Mouse (Mus musculus) limb, embryonic 13.5 days (tissue): ENCODE results near the gene Lurap1. TPM values are rescaled to one million over a fixed set of nuclear protein-coding genes. Genes with fewer than 3 reads are reported as not detected.

Source experiments
- ATAC-seq: fragments of 200-750 bp; cut with Nextera tagmentation; 2 replicates; pipeline ENCODE4 v1.8.0; 2017; ENCODE audit warnings: low read depth, moderate number of reproducible peaks, moderate TSS enrichment; ENCODE audit not compliant: low FRiP score
- H3K27ac ChIP-seq: fragments of 300-500 bp; sonication (generic); 2 replicates; pipeline ENCODE4 v1.5.1; 2015; ENCODE audit warnings: inconsistent platforms, mild to moderate bottlenecking, moderate library complexity
- H3K27me3 ChIP-seq: fragments of 300-500 bp; sonication (generic); 2 replicates; pipeline ENCODE4 v1.6.1; 2015; ENCODE audit warnings: mild to moderate bottlenecking, inconsistent platforms
- H3K36me3 ChIP-seq: fragments of 300-500 bp; sonication (generic); 2 replicates; pipeline ENCODE4 v1.6.1; 2015; ENCODE audit warnings: inconsistent platforms, mild to moderate bottlenecking, moderate library complexity
- H3K4me1 ChIP-seq: fragments of 300-500 bp; sonication (generic); 2 replicates; pipeline ENCODE4 v1.6.1; 2015; ENCODE audit warnings: inconsistent platforms
- H3K4me2 ChIP-seq: fragments of 300-500 bp; sonication (generic); replicated peaks from 2 replicates; pipeline ENCODE4 v1.6.1; 2015; ENCODE audit warnings: inconsistent platforms, mild to moderate bottlenecking, moderate library complexity
- H3K4me3 ChIP-seq: fragments of 300-500 bp; sonication (generic); 2 replicates; pipeline ENCODE4 v1.5.1; 2015; ENCODE audit warnings: moderate library complexity, mild to moderate bottlenecking, inconsistent platforms
- H3K9ac ChIP-seq: fragments of 300-500 bp; sonication (generic); 2 replicates; pipeline ENCODE4 v1.6.1; 2015; ENCODE audit warnings: mild to moderate bottlenecking, inconsistent platforms
- H3K9me3 ChIP-seq: fragments of 300-500 bp; sonication (generic); 2 replicates; pipeline ENCODE4 v1.6.1; 2016; ENCODE audit warnings: inconsistent platforms
- WGBS: fragments of 180-500 bp; shearing (Covaris S2); methylation state at CpG from one replicate; pipeline ENCODE4 v1.1.7; 2015; 5-methylcytosine and 5-hydroxymethylcytosine counted together
- polyA plus RNA-seq: library from polyadenylated mRNA; unstranded; fragments of >200 nt; fragmentation: Nextera tagmentation; extraction: Ambion mirVana; gene quantifications from 2 replicates; pipeline ENCODE4 v1.2.1, GENCODE M21; 2015

The Lurap1 gene
- 2.3 and 2.6 TPM in 2 replicates for polyA plus RNA-seq

- peaks cover 14% of the 10 kb centered on the region for H3K4me1 ChIP-seq
- no peak for ATAC-seq
- H3K4me3 ChIP-seq = peak within 1 kb of the TSS; percentile 77
- H3K9me3 ChIP-seq = no peaks in the 10 kb centered on the region
- peaks cover 48% of the 10 kb centered on the region for H3K36me3 ChIP-seq
- WGBS = 73% methylated on average over 6 of the region's 6 CpGs
- peak within 1 kb of the TSS; percentile 88 for H3K4me2 ChIP-seq
- H3K27me3 ChIP-seq = no peaks in the 10 kb centered on the region
- peak within 1 kb of the TSS; percentile 94 for H3K9ac ChIP-seq
- peak within 1 kb of the TSS; percentile 84 for H3K27ac ChIP-seq
Observed at GRCm38 (mm10) chr4:116151238-116151637, at the start of gene Lurap1. Gene Lurap1, minus strand, starts transcription at chr4:116151338.

DNA sequence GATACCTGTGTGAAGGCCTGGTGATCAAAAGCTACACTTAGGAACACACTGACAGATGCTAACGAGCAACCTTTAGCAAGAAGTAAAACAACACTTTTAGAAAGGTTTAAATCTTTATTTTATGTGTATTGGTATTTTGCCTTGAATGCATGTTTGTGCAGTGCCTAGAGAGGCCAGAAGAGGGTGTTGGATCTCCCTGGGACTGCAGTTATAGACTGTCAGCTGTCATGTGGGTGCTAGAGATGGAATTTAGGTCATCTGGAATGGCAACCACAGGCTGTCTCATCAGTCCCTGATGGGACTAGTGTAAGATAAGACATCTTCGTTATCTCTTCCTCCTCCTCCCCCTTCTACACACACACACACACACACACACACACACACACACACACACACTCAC lies 47.3 kb upstream of the Lurap1 start:
- H3K4me3 ChIP-seq = no peak overlapping the region
- WGBS = 83% methylated on average over 2 of the region's 2 CpGs
- no peak overlapping the region for H3K4me2 ChIP-seq
- H3K27me3 ChIP-seq = no peaks in the 10 kb centered on the region
- H3K9me3 ChIP-seq = no peaks in the 10 kb centered on the region
- no peak overlapping the region for H3K27ac ChIP-seq
- no peaks in the 10 kb centered on the region for H3K36me3 ChIP-seq
- no peak for ATAC-seq
- H3K4me1 ChIP-seq = no peaks in the 10 kb centered on the region
- H3K9ac ChIP-seq = no peak overlapping the region

DNA sequence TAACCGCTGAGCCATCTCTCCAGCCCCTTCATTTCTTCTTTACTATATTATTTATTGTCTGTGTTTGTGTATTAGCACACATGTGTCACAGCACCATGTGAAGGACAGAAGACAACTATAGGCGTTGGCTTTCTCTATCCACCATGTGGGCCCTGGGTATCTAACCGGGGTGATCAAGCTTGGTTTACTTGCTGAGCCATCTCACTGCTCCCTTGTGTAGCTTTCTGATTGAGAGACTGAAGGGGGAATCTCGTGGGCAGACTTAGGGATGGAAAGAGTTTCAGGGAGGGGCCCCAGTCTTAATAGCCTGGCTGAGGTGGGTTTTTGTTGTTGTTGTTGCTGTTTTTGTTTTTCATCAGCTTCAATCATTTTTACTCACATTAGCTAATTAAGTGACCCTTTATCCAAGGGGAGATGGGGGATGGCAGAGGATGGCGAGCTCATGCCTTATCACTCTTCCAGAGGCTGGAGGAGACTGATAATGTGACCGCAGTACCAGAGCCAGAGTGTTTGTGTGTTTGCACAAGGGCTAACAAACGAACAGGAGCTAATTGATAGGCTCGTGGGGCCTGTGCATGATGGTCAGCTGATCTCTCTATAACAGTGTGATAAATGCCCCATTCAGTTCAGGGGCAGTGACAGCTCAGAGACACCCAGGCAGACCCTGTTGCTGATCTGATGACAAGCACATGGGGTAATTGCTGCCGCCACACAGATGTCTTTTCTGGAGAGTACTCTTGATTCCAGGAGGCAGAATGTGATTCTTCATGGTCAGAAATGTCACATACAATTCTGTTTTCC lies 42.6 kb upstream of the Lurap1 start:
- H3K9me3 ChIP-seq = no peaks in the 10 kb centered on the region
- no peak overlapping the region for H3K9ac ChIP-seq
- H3K4me2 ChIP-seq = no peak overlapping the region
- no peak overlapping the region for H3K4me3 ChIP-seq
- no peak overlapping the region for H3K27ac ChIP-seq
- WGBS = 65% methylated on average over 9 of the region's 9 CpGs
- no peaks in the 10 kb centered on the region for H3K27me3 ChIP-seq
- ATAC-seq = no peak
- no peaks in the 10 kb centered on the region for H3K36me3 ChIP-seq
- no peaks in the 10 kb centered on the region for H3K4me1 ChIP-seq

- Histone ChIP-seq H3K9me3 (no peaks in the 10 kb centered on the region), H3K36me3 (no peaks in the 10 kb centered on the region), H3K4me1 (no peaks in the 10 kb centered on the region), H3K27ac (no peak overlapping the region), H3K9ac (no peak overlapping the region), H3K4me2 (no peak overlapping the region), H3K27me3 (no peaks in the 10 kb centered on the region), H3K4me3 (no peak overlapping the region)
- WGBS = 27% methylated on average over 4 of the region's 4 CpGs
- no peak for ATAC-seq
Observed at GRCm38 (mm10) chr4:116192286-116192835, 41.2 kb upstream of the Lurap1 start.

GRCm38 (mm10) chr4:116185083-116185482 lies 33.9 kb upstream of the Lurap1 start:
- Histone ChIP-seq H3K4me3 (no peak overlapping the region), H3K4me1 (peaks cover 6% of the 10 kb centered on the region), H3K27ac (no peak overlapping the region), H3K9ac (no peak overlapping the region), H3K9me3 (no peaks in the 10 kb centered on the region), H3K4me2 (no peak overlapping the region), H3K36me3 (no peaks in the 10 kb centered on the region), H3K27me3 (no peaks in the 10 kb centered on the region)
- no peak for ATAC-seq
- WGBS = 83% methylated on average over 4 of the region's 4 CpGs

GRCm38 (mm10) chr4:116182745-116183144 lies 31.6 kb upstream of the Lurap1 start:
- Histone ChIP-seq H3K4me2 (peak overlapping the region; percentile 53), H3K36me3 (no peaks in the 10 kb centered on the region), H3K9ac (peak overlapping the region; percentile 19; the same call in 1 of the 2 replicates), H3K4me1 (peaks cover 6% of the 10 kb centered on the region), H3K27ac (no peak overlapping the region), H3K27me3 (no peaks in the 10 kb centered on the region), H3K4me3 (0 out of 2 replicates have a peak overlapping the region, but pooled peaks have one; percentile 10), H3K9me3 (no peaks in the 10 kb centered on the region)
- no peak for ATAC-seq
- 10% methylated on average over 12 of the region's 12 CpGs for WGBS

- WGBS = 53% methylated on average over 3 of the region's 3 CpGs
- Histone ChIP-seq H3K4me3 (no peak overlapping the region), H3K36me3 (no peaks in the 10 kb centered on the region), H3K27ac (no peak overlapping the region), H3K9ac (no peak overlapping the region), H3K4me2 (no peak overlapping the region), H3K27me3 (no peaks in the 10 kb centered on the region), H3K4me1 (peaks cover 12% of the 10 kb centered on the region), H3K9me3 (no peaks in the 10 kb centered on the region)
- no peak for ATAC-seq
Observed at GRCm38 (mm10) chr4:116182079-116182478, 30.9 kb upstream of the Lurap1 start.

GRCm38 (mm10) chr4:116177140-116177539 lies 26.0 kb upstream of the Lurap1 start:
- no peak for ATAC-seq
- no peaks in the 10 kb centered on the region for H3K27me3 ChIP-seq
- no peak overlapping the region for H3K4me3 ChIP-seq
- H3K9me3 ChIP-seq = no peaks in the 10 kb centered on the region
- H3K9ac ChIP-seq = no peak overlapping the region; the same call in 1 of the 2 replicates
- H3K4me2 ChIP-seq = peak overlapping the region; percentile 48
- H3K36me3 ChIP-seq = no peaks in the 10 kb centered on the region
- H3K27ac ChIP-seq = 0 out of 2 replicates have a peak overlapping the region, but pooled peaks have one; percentile 48
- 44% methylated on average over 5 of the region's 5 CpGs for WGBS
- peaks cover 35% of the 10 kb centered on the region for H3K4me1 ChIP-seq

GRCm38 (mm10) chr4:116176543-116176988 lies 25.4 kb upstream of the Lurap1 start:
- Histone ChIP-seq H3K9me3 (no peaks in the 10 kb centered on the region), H3K36me3 (no peaks in the 10 kb centered on the region), H3K27me3 (no peaks in the 10 kb centered on the region), H3K4me1 (peaks cover 35% of the 10 kb centered on the region), H3K4me3 (no peak overlapping the region), H3K27ac (peak overlapping the region; percentile 48; the same call in 1 of the 2 replicates), H3K4me2 (peak overlapping the region; percentile 48), H3K9ac (peak overlapping the region; percentile 39; the same call in 1 of the 2 replicates)
- peak; percentile 61; the same call in 1 of the 2 replicates for ATAC-seq
- WGBS = 21% methylated on average over 10 of the region's 10 CpGs

GRCm38 (mm10) chr4:116175711-116176542 lies 24.8 kb upstream of the Lurap1 start:
- Histone ChIP-seq H3K27ac (no peak overlapping the region), H3K9me3 (no peaks in the 10 kb centered on the region), H3K4me3 (no peak overlapping the region), H3K4me1 (peaks cover 35% of the 10 kb centered on the region), H3K9ac (no peak overlapping the region), H3K4me2 (peak overlapping the region; percentile 48), H3K36me3 (no peaks in the 10 kb centered on the region), H3K27me3 (no peaks in the 10 kb centered on the region)
- WGBS = 60% methylated on average over 7 of the region's 7 CpGs
- no peak for ATAC-seq

- H3K4me2 ChIP-seq = no peak overlapping the region
- H3K4me1 ChIP-seq = peaks cover 35% of the 10 kb centered on the region
- no peak for ATAC-seq
- H3K9me3 ChIP-seq = no peaks in the 10 kb centered on the region
- no peak overlapping the region for H3K4me3 ChIP-seq
- no peaks in the 10 kb centered on the region for H3K36me3 ChIP-seq
- H3K9ac ChIP-seq = no peak overlapping the region
- no peaks in the 10 kb centered on the region for H3K27me3 ChIP-seq
- no peak overlapping the region for H3K27ac ChIP-seq
Observed at GRCm38 (mm10) chr4:116175136-116175535, 24.0 kb upstream of the Lurap1 start.
